Mouse (Mus musculus) forebrain, postnatal 0 days (tissue): Measurements from ENCODE around the gene Lingo1. TPM values are rescaled to one million over a fixed set of nuclear protein-coding genes. Genes with fewer than 3 reads are reported as not detected.

Experiments
- ATAC-seq: fragments of 200-750 bp; cut with Nextera tagmentation; 2 replicates; pipeline ENCODE4 v1.8.0; 2017; ENCODE audit warnings: mild to moderate bottlenecking, moderate library complexity
- DNase-seq: peaks from one replicate; pipeline ENCODE4 v3.0.0-alpha.2; 2015
- H3K27ac ChIP-seq: fragments of 300-500 bp; sonication (generic); 2 replicates; pipeline ENCODE4 v1.5.1; 2014; ENCODE audit warnings: low read depth, mild to moderate bottlenecking, antibody characterized with exemption, low read length, moderate library complexity, mixed read lengths
- H3K27me3 ChIP-seq: fragments of 300-500 bp; sonication (generic); 2 replicates; pipeline ENCODE4 v1.6.1; 2014; ENCODE audit warnings: mild to moderate bottlenecking, low read length, mixed read lengths; ENCODE audit not compliant: insufficient read depth
- H3K36me3 ChIP-seq: fragments of 300-500 bp; sonication (generic); 2 replicates; pipeline ENCODE4 v1.6.1; 2014; ENCODE audit warnings: mild to moderate bottlenecking, moderate library complexity; ENCODE audit not compliant: insufficient read depth
- H3K4me1 ChIP-seq: fragments of 300-500 bp; sonication (generic); 2 replicates; pipeline ENCODE4 v1.6.1; 2014; ENCODE audit warnings: antibody characterized with exemption; ENCODE audit not compliant: insufficient read depth
- H3K4me2 ChIP-seq: fragments of 300-500 bp; sonication (generic); 2 replicates; pipeline ENCODE4 v1.6.1; 2014; ENCODE audit warnings: low read depth, mild to moderate bottlenecking, moderate library complexity
- H3K4me3 ChIP-seq: fragments of 300-500 bp; sonication (generic); 2 replicates; pipeline ENCODE4 v1.5.1; 2014; ENCODE audit warnings: low read depth, low read length, mixed read lengths
- H3K9ac ChIP-seq: fragments of 300-500 bp; sonication (generic); 2 replicates; pipeline ENCODE4 v1.6.1; 2014; ENCODE audit warnings: mild to moderate bottlenecking
- H3K9me3 ChIP-seq: fragments of 300-500 bp; sonication (generic); 2 replicates; pipeline ENCODE4 v1.6.1; 2016; ENCODE audit warnings: low read length
- CTCF ChIP-seq: sonication (generic); IDR thresholded peaks from 2 replicates; pipeline ENCODE4 v1.5.1; 2016; ENCODE audit warnings: antibody characterized with exemption, control low read depth, low read depth
- WGBS: fragments of 180-500 bp; shearing (Covaris S2); extraction: QIAGEN DNeasy Blood & Tissue Kit; methylation state at CpG from one replicate; pipeline ENCODE4 v1.1.7; 2014; 5-methylcytosine and 5-hydroxymethylcytosine counted together
- polyA plus RNA-seq: library from polyadenylated mRNA; unstranded; fragments of >200 nt; fragmentation: Nextera tagmentation; extraction: Ambion mirVana; gene quantifications from 2 replicates; pipeline ENCODE4 v1.2.1, GENCODE M21; 2015
- total RNA-seq: library from RNA; depleted of rRNA; stranded (reverse); fragments of >200 nt; gene quantifications from 2 replicates; pipeline ENCODE4 v1.2.3, GENCODE M21; 2014

The Lingo1 gene
- total and polyA plus RNA-seq, 2 experiments from 2014 or later, result 103 to 114 TPM

DNA sequence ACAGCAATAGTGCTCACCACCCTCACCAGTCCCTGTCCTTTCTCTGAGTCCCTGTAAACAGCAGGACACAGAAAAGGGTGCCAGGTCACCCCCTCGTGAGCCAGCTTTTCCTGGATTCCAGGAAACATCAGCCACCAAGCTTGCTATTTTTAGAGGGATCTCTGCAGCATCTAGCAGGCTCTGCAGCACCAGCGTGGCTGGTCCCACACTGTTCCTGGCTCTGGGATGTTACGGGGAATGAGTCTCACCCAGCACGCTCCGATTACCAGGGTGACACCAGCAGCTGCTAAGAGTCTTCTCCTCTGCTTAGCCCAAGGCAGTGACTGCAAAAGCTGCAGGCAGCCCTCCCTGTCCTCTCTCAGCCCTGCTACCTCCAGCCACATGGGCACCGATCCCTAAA is 36.6 kb upstream of the Lingo1 start:
- no peak overlapping the region for H3K27ac ChIP-seq
- 35% methylated on average over 6 of the region's 6 CpGs for WGBS
- H3K9me3 ChIP-seq, result no peaks in the 10 kb centered on the region
- H3K36me3 ChIP-seq, result no peaks in the 10 kb centered on the region
- DNase-seq (no peak), ATAC-seq (peak; percentile 47; the same call in 1 of the 2 replicates)
- no peak overlapping the region for H3K4me3 ChIP-seq
- H3K4me2 ChIP-seq, result no peak overlapping the region
- no peak for TF ChIP-seq CTCF
- 0 out of 2 replicates have a peak, but pooled peaks cover 6% of the 10 kb centered on the region for H3K4me1 ChIP-seq
- no peaks in the 10 kb centered on the region for H3K27me3 ChIP-seq
- H3K9ac ChIP-seq, result no peak overlapping the region

DNA sequence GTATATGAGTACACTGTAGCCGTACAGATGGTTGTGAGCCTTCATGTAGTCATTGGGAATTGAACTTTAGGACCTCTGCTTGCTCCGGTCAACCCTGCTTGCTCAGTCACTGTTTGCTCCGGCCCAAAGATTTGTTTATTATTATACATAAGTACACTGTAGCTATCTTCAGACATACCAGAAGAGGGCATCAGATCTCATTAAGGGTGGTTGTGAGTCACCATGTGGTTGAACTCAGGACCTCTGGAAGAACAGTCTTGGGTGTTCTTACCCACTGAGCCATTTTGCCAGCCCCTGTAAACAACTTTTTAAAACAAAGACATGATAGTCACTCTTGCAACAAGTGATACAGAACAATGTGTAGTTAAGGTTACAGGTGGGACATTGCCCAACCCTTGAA is 35.6 kb upstream of the Lingo1 start:
- no peak for TF ChIP-seq CTCF
- ATAC-seq, result no peak
- Histone ChIP-seq H3K9ac (no peak overlapping the region), H3K4me1 (0 out of 2 replicates have a peak, but pooled peaks cover 6% of the 10 kb centered on the region), H3K9me3 (no peaks in the 10 kb centered on the region), H3K27ac (no peak overlapping the region), H3K36me3 (no peaks in the 10 kb centered on the region), H3K27me3 (no peaks in the 10 kb centered on the region), H3K4me3 (no peak overlapping the region), H3K4me2 (no peak overlapping the region)
- WGBS, result 87% methylated on average over 3 of the region's 3 CpGs
- DNase-seq, result no peak

DNA sequence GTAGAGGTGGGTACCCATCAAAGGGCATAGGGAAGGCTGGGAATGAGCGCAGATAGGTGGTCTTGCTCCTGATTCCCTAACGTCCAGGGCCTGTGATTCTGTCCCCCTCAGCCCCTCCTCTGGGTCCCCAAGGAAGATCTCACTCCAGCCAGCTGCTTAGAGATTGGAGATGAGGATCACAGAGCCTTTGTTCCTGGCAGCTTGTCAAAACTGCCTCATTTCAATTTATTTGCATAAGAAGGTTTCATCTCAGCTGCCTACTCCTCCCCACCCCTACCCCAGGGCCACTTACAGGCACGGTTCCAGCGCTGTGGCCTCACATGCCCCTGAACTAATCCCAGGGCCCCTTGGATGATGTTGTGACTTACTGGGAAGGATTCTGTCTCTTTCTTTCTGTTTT is 33.9 kb upstream of the Lingo1 start:
- 18% methylated on average over 4 of the region's 4 CpGs for WGBS
- no peak for TF ChIP-seq CTCF
- H3K4me1 ChIP-seq, result 0 out of 2 replicates have a peak, but pooled peaks cover 6% of the 10 kb centered on the region
- H3K9me3 ChIP-seq, result no peaks in the 10 kb centered on the region
- H3K36me3 ChIP-seq, result no peaks in the 10 kb centered on the region
- ATAC-seq (peak; percentile 54; the same call in 1 of the 2 replicates), DNase-seq (peak; percentile 75)
- no peak overlapping the region for H3K4me2 ChIP-seq
- H3K4me3 ChIP-seq, result no peak overlapping the region
- no peak overlapping the region for H3K9ac ChIP-seq
- H3K27me3 ChIP-seq, result no peaks in the 10 kb centered on the region
- no peak overlapping the region for H3K27ac ChIP-seq

DNA sequence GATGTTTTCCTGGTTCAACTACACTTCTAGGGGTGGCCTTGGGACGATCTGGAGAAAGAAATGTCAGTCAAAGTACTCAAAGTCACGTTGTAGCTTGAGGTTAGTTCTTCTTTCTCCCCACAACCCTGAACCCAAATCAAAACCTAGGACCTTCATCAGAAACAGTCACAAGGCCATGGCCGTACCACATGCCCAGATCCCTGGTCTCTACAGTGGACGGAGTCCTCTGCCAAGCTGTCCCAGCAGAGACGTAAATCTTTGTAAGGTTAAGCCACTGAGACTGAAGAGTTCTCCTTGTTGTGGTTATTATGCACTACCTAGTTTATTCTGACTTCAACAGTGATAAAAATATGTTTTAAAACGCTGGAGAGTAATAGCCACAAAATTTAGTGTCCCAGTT is 32.6 kb upstream of the Lingo1 start:
- 0 out of 2 replicates have a peak, but pooled peaks cover 6% of the 10 kb centered on the region for H3K4me1 ChIP-seq
- no peaks in the 10 kb centered on the region for H3K9me3 ChIP-seq
- no peaks in the 10 kb centered on the region for H3K27me3 ChIP-seq
- H3K27ac ChIP-seq, result no peak overlapping the region
- no peak overlapping the region for H3K4me2 ChIP-seq
- ATAC-seq, result no peak
- WGBS, result 87% methylated on average over 6 of the region's 6 CpGs
- H3K4me3 ChIP-seq, result no peak overlapping the region
- no peak for DNase-seq
- no peak for TF ChIP-seq CTCF
- no peak overlapping the region for H3K9ac ChIP-seq
- H3K36me3 ChIP-seq, result no peaks in the 10 kb centered on the region

DNA sequence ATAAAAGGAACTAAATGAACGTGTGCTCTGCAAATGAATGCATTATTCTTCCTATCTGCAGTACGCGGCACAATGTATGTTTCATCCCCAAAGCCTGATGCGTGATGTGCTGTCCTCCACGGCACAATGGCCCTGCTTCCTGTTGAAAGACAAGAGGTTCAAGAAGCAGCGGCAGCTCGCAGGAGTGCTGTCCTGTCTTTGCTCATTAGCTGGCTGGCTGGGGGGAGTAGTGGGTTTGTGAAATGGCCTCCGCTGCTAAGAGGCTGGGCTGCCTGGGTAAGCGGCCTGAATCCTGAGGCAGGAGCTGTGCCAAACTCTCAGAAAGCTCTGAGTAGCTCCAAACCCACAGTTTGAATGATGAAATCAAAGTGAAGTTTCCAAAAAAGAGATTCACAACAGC is 31.9 kb upstream of the Lingo1 start:
- no peaks in the 10 kb centered on the region for H3K27me3 ChIP-seq
- H3K4me3 ChIP-seq, result no peak overlapping the region
- H3K4me2 ChIP-seq, result no peak overlapping the region
- TF ChIP-seq CTCF, result no peak
- ATAC-seq (no peak), DNase-seq (no peak)
- WGBS, result 23% methylated on average over 9 of the region's 9 CpGs
- no peak overlapping the region for H3K27ac ChIP-seq
- no peak overlapping the region for H3K9ac ChIP-seq
- H3K36me3 ChIP-seq, result no peaks in the 10 kb centered on the region
- H3K4me1 ChIP-seq, result 0 out of 2 replicates have a peak, but pooled peaks cover 6% of the 10 kb centered on the region
- no peaks in the 10 kb centered on the region for H3K9me3 ChIP-seq

DNA sequence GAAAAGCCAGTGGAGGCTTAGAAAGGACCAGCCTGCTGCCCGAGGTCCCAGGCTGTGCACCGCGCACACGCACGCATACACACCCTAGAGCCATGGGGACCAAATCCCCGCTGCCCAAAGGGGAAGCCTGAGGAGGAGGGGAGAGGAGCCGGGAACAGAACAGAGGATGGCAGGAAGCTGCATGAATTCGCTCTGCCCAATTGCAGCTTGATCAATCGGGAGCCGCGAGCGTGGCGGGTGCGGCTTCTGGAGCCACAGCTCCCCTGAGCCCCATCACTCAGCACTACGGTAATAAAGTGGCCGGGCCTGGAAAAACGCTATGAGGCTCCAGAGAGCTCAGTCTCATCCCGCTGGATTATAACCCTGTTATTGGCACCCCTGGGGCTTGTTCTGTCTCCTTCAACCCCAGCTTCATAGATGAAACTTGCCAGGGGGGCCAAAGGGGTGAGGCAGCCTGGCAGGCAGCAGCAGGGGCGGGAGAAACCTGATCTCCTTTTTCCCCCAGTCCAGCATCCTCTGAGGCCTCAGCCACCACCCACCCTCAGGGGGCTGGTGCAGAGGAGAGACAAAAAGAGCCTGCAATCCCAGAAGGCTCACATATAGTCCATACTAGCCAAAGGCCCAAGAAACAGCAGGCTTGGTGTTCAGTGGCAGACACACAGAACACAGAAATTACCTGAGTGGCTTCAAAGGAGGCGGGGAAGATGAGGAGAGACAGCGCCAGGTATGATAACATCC is 29.4 kb upstream of the Lingo1 start:
- H3K27me3 ChIP-seq, result no peaks in the 10 kb centered on the region
- peak overlapping the region; percentile 47 for H3K4me2 ChIP-seq
- H3K4me1 ChIP-seq, result 0 out of 2 replicates have a peak, but pooled peaks cover 6% of the 10 kb centered on the region
- H3K4me3 ChIP-seq, result 0 out of 2 replicates have a peak overlapping the region, but pooled peaks have one; percentile 12
- TF ChIP-seq CTCF, result no peak
- ATAC-seq, result 0 out of 2 replicates have a peak, but pooled peaks have one; percentile 45
- no peaks in the 10 kb centered on the region for H3K36me3 ChIP-seq
- H3K9ac ChIP-seq, result peak overlapping the region; percentile 19; the same call in 1 of the 2 replicates
- 18% methylated on average over 21 of the region's 21 CpGs for WGBS
- H3K27ac ChIP-seq, result no peak overlapping the region
- H3K9me3 ChIP-seq, result no peaks in the 10 kb centered on the region
- DNase-seq, result no peak

DNA sequence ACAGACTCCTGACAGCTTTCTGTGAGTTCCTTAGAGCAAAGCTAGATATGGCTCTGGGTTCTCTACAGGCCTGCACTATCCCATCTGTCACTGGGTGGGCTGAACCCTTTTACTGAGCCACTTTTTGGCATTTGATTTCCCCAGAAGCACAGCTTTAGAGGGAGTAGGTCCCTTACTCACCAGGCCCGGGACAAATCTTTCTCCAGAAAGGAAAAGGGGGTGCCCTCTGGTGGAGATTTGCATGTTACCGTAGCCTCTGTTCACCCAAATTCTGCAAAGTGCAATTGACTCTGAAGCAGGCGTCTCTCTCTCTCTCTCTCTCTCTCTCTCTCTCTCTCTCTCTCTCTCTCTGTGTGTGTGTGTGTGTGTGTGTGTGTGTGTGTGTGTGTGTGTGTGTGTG is 28.6 kb upstream of the Lingo1 start:
- Histone ChIP-seq H3K9me3 (no peaks in the 10 kb centered on the region), H3K9ac (no peak overlapping the region), H3K4me3 (no peak overlapping the region), H3K27ac (no peak overlapping the region), H3K27me3 (no peaks in the 10 kb centered on the region), H3K36me3 (no peaks in the 10 kb centered on the region), H3K4me2 (peak overlapping the region; percentile 47; the same call in 1 of the 2 replicates), H3K4me1 (0 out of 2 replicates have a peak, but pooled peaks cover under 1% of the 10 kb centered on the region)
- ATAC-seq (peak; percentile 82), DNase-seq (peak; percentile 74)
- 2% methylated on average over 3 of the region's 3 CpGs for WGBS
- TF ChIP-seq CTCF, result peak; percentile 73
